Mouse (Mus musculus) heart, embryonic 11.5 days (tissue): ENCODE data around the gene Shpk. TPM values are rescaled to one million over a fixed set of nuclear protein-coding genes. Genes with fewer than 3 reads are reported as not detected.
A peak's percentile ranks its signal among the peaks of the same experiment; 100 is the strongest.

Source experiments
- ATAC-seq: fragments of 200-750 bp; cut with Nextera tagmentation; replicated peaks from 2 replicates; pipeline ENCODE4 v1.8.0; 2017; ENCODE audit warnings: moderate library complexity; ENCODE audit not compliant: insufficient number of reproducible peaks, low FRiP score, low TSS enrichment
- H3K27ac ChIP-seq: fragments of 300-500 bp; sonication (generic); 2 replicates; pipeline ENCODE4 v1.5.1; 2014; ENCODE audit warnings: mild to moderate bottlenecking, low read depth, low read length
- H3K27me3 ChIP-seq: fragments of 300-500 bp; sonication (generic); 2 replicates; pipeline ENCODE4 v1.6.1; 2014; ENCODE audit warnings: mild to moderate bottlenecking, low read length, mixed read lengths; ENCODE audit not compliant: control insufficient read depth, insufficient read depth
- H3K36me3 ChIP-seq: fragments of 300-500 bp; sonication (generic); 2 replicates; pipeline ENCODE4 v1.6.1; 2014; ENCODE audit warnings: mild to moderate bottlenecking, low read length, moderate library complexity, mixed read lengths; ENCODE audit not compliant: control insufficient read depth, insufficient read depth
- H3K4me1 ChIP-seq: fragments of 300-500 bp; sonication (generic); 2 replicates; pipeline ENCODE4 v1.6.1; 2014; ENCODE audit warnings: low read length; ENCODE audit not compliant: control insufficient read depth, insufficient read depth
- H3K4me2 ChIP-seq: fragments of 300-500 bp; sonication (generic); 2 replicates; pipeline ENCODE4 v1.6.1; 2014; ENCODE audit warnings: mild to moderate bottlenecking, moderate library complexity
- H3K4me3 ChIP-seq: fragments of 300-500 bp; sonication (generic); 2 replicates; pipeline ENCODE4 v1.5.1; 2014; ENCODE audit warnings: low read depth, low read length
- H3K9ac ChIP-seq: fragments of 300-500 bp; sonication (generic); 2 replicates; pipeline ENCODE4 v1.6.1; 2014; ENCODE audit warnings: mild to moderate bottlenecking, low read depth, low read length, moderate library complexity
- H3K9me3 ChIP-seq: fragments of 300-500 bp; sonication (generic); replicated peaks from 2 replicates; pipeline ENCODE4 v1.6.1; 2016; ENCODE audit warnings: low read length; ENCODE audit not compliant: control insufficient read depth
- WGBS: fragments of 180-500 bp; shearing (Covaris S2); extraction: QIAGEN DNeasy Blood & Tissue Kit; methylation state at CpG from one replicate; pipeline ENCODE4 v1.1.7; 2014; ENCODE audit not compliant: insufficient replicate concordance; 5-methylcytosine and 5-hydroxymethylcytosine counted together
- polyA plus RNA-seq: library from polyadenylated mRNA; unstranded; fragments of >200 nt; fragmentation: Nextera tagmentation; extraction: Ambion mirVana; gene quantifications from 2 replicates; pipeline ENCODE4 v1.2.1, GENCODE M21; 2014

Shpk gene
- polyA plus RNA-seq, 1 experiment from 2014 or later, result 0.31 TPM

- no peak overlapping the region for H3K4me3 ChIP-seq
- ATAC-seq, result no peak
- H3K4me1 ChIP-seq, result no peaks in the 10 kb centered on the region
- no peak overlapping the region for H3K9ac ChIP-seq
- H3K27ac ChIP-seq, result no peak overlapping the region
- no peaks in the 10 kb centered on the region for H3K9me3 ChIP-seq
- no peaks in the 10 kb centered on the region for H3K36me3 ChIP-seq
- H3K4me2 ChIP-seq, result no peak overlapping the region
- H3K27me3 ChIP-seq, result no peaks in the 10 kb centered on the region
- 84% methylated on average over 5 of the region's 5 CpGs for WGBS
These were observed 30.8 kb downstream of the Shpk start for GRCm38 (mm10) chr11:73230081-73230480.

- 52% methylated on average over 2 of the region's 2 CpGs for WGBS
- no peak for ATAC-seq
- no peak overlapping the region for H3K4me2 ChIP-seq
- no peak overlapping the region for H3K27ac ChIP-seq
- H3K4me1 ChIP-seq, result no peaks in the 10 kb centered on the region
- no peaks in the 10 kb centered on the region for H3K36me3 ChIP-seq
- no peaks in the 10 kb centered on the region for H3K9me3 ChIP-seq
- H3K27me3 ChIP-seq, result no peaks in the 10 kb centered on the region
- no peak overlapping the region for H3K9ac ChIP-seq
- H3K4me3 ChIP-seq, result no peak overlapping the region
These were observed 33.3 kb downstream of the Shpk start for GRCm38 (mm10) chr11:73232513-73232912.

- ATAC-seq, result no peak
- no peak within 1 kb of the TSS for H3K27ac ChIP-seq
- H3K4me2 ChIP-seq, result no peak within 1 kb of the TSS
- no peak within 1 kb of the TSS for H3K4me3 ChIP-seq
- H3K4me1 ChIP-seq, result no peaks in the 10 kb centered on the region
- 74% methylated on average over 5 of the region's 5 CpGs for WGBS
- H3K9me3 ChIP-seq, result no peaks in the 10 kb centered on the region
- no peak within 1 kb of the TSS for H3K9ac ChIP-seq
- no peaks in the 10 kb centered on the region for H3K27me3 ChIP-seq
- no peaks in the 10 kb centered on the region for H3K36me3 ChIP-seq
These were observed 34.7 kb downstream of the Shpk start, which contains the start of gene Trpv1 for GRCm38 (mm10) chr11:73233992-73234391. Gene Trpv1, plus strand, starts transcription at chr11:73234292.

GRCm38 (mm10) chr11:73235990-73236701 lies 36.9 kb downstream of the Shpk start:
- H3K4me3 ChIP-seq, result no peak overlapping the region
- H3K4me2 ChIP-seq, result no peak overlapping the region
- H3K9me3 ChIP-seq, result no peaks in the 10 kb centered on the region
- no peaks in the 10 kb centered on the region for H3K27me3 ChIP-seq
- no peaks in the 10 kb centered on the region for H3K4me1 ChIP-seq
- 0 out of 2 replicates have a peak overlapping the region, but pooled peaks have one; percentile 18 for H3K27ac ChIP-seq
- no peak for ATAC-seq
- H3K36me3 ChIP-seq, result no peaks in the 10 kb centered on the region
- no peak overlapping the region for H3K9ac ChIP-seq
- WGBS, result 32% methylated on average over 5 of the region's 5 CpGs

- Histone ChIP-seq H3K4me2 (no peak overlapping the region), H3K27ac (no peak overlapping the region), H3K4me3 (no peak overlapping the region), H3K9ac (no peak overlapping the region), H3K4me1 (no peaks in the 10 kb centered on the region), H3K36me3 (no peaks in the 10 kb centered on the region), H3K9me3 (no peaks in the 10 kb centered on the region), H3K27me3 (no peaks in the 10 kb centered on the region)
- WGBS, result 77% methylated on average over 3 of the region's 3 CpGs
- ATAC-seq, result no peak
These were observed 37.5 kb downstream of the Shpk start for GRCm38 (mm10) chr11:73236731-73237130.

GRCm38 (mm10) chr11:73242199-73242598 lies 42.9 kb downstream of the Shpk start:
- H3K9me3 ChIP-seq, result no peaks in the 10 kb centered on the region
- H3K9ac ChIP-seq, result no peak overlapping the region
- H3K4me3 ChIP-seq, result no peak overlapping the region
- ATAC-seq, result no peak
- no peaks in the 10 kb centered on the region for H3K4me1 ChIP-seq
- no peaks in the 10 kb centered on the region for H3K27me3 ChIP-seq
- H3K27ac ChIP-seq, result no peak overlapping the region
- H3K36me3 ChIP-seq, result no peaks in the 10 kb centered on the region
- H3K4me2 ChIP-seq, result no peak overlapping the region
- WGBS, result 78% methylated on average over 6 of the region's 6 CpGs

GRCm38 (mm10) chr11:73242777-73243176 lies 43.5 kb downstream of the Shpk start:
- H3K4me2 ChIP-seq, result no peak overlapping the region
- no peaks in the 10 kb centered on the region for H3K4me1 ChIP-seq
- no peak overlapping the region for H3K27ac ChIP-seq
- no peak overlapping the region for H3K4me3 ChIP-seq
- H3K9ac ChIP-seq, result no peak overlapping the region
- ATAC-seq, result no peak
- 81% methylated on average over 4 of the region's 4 CpGs for WGBS
- no peaks in the 10 kb centered on the region for H3K27me3 ChIP-seq
- no peaks in the 10 kb centered on the region for H3K9me3 ChIP-seq
- no peaks in the 10 kb centered on the region for H3K36me3 ChIP-seq

- 69% methylated on average over 4 of the region's 4 CpGs for WGBS
- no peaks in the 10 kb centered on the region for H3K27me3 ChIP-seq
- H3K4me3 ChIP-seq, result no peak overlapping the region
- H3K9ac ChIP-seq, result no peak overlapping the region
- no peaks in the 10 kb centered on the region for H3K4me1 ChIP-seq
- no peak for ATAC-seq
- H3K9me3 ChIP-seq, result no peaks in the 10 kb centered on the region
- no peak overlapping the region for H3K4me2 ChIP-seq
- no peak overlapping the region for H3K27ac ChIP-seq
- no peaks in the 10 kb centered on the region for H3K36me3 ChIP-seq
These were observed 58.2 kb downstream of the Shpk start for GRCm38 (mm10) chr11:73257362-73257945.

- H3K9ac ChIP-seq, result no peak overlapping the region
- no peaks in the 10 kb centered on the region for H3K27me3 ChIP-seq
- H3K27ac ChIP-seq, result no peak overlapping the region
- H3K4me1 ChIP-seq, result no peaks in the 10 kb centered on the region
- H3K36me3 ChIP-seq, result no peaks in the 10 kb centered on the region
- ATAC-seq, result no peak
- no peak overlapping the region for H3K4me2 ChIP-seq
- H3K9me3 ChIP-seq, result no peaks in the 10 kb centered on the region
- no peak overlapping the region for H3K4me3 ChIP-seq
These were observed 59.4 kb downstream of the Shpk start for GRCm38 (mm10) chr11:73258664-73259063.
